Mouse (Mus musculus) embryo, embryonic 11.5 days (tissue): ENCODE results near the gene Poc1a.

Experiments
- DNase-seq: peaks from one replicate; pipeline ENCODE4 v3.0.0-alpha.2; 2012; ENCODE audit warnings: low read depth, low spot score

Gene Poc1a

GRCm38 (mm10) chr9:106338462-106339172, 57.8 kb downstream of the Poc1a start:
- no peak for DNase-seq

- no peak for DNase-seq
These were observed 58.3 kb downstream of the Poc1a start for GRCm38 (mm10) chr9:106339173-106339558.

GRCm38 (mm10) chr9:106339730-106340129, 58.9 kb downstream of the Poc1a start:
- DNase-seq = no peak

- DNase-seq = no peak
These were observed 59.8 kb downstream of the Poc1a start for GRCm38 (mm10) chr9:106340501-106341312.

- no peak for DNase-seq
These were observed 60.4 kb downstream of the Poc1a start for GRCm38 (mm10) chr9:106341313-106341686.

GRCm38 (mm10) chr9:106342573-106342972, 61.7 kb downstream of the Poc1a start:
- DNase-seq = no peak

- no peak for DNase-seq
These were observed 64.3 kb downstream of the Poc1a start for GRCm38 (mm10) chr9:106345167-106345566.

- no peak for DNase-seq
These were observed 64.8 kb downstream of the Poc1a start for GRCm38 (mm10) chr9:106345630-106346029.

- DNase-seq = no peak
These were observed 67.4 kb downstream of the Poc1a start for GRCm38 (mm10) chr9:106348281-106348680.

- no peak for DNase-seq
These were observed 68.2 kb downstream of the Poc1a start for GRCm38 (mm10) chr9:106349075-106349474.

GRCm38 (mm10) chr9:106351178-106351577, 70.3 kb downstream of the Poc1a start:
- DNase-seq = no peak

- no peak for DNase-seq
These were observed 72.9 kb downstream of the Poc1a start for GRCm38 (mm10) chr9:106353779-106354178.

- DNase-seq = no peak
These were observed 73.9 kb downstream of the Poc1a start for GRCm38 (mm10) chr9:106354810-106355209.

- DNase-seq = no peak
These were observed 74.5 kb downstream of the Poc1a start for GRCm38 (mm10) chr9:106355217-106355974.

GRCm38 (mm10) chr9:106355975-106356286, 75.1 kb downstream of the Poc1a start:
- no peak for DNase-seq

- DNase-seq = peak; percentile 63
These were observed 75.5 kb downstream of the Poc1a start for GRCm38 (mm10) chr9:106356323-106356844.

- no peak for DNase-seq
These were observed 76.3 kb downstream of the Poc1a start for GRCm38 (mm10) chr9:106357167-106357566.

- no peak for DNase-seq
These were observed 78.4 kb downstream of the Poc1a start for GRCm38 (mm10) chr9:106359297-106359696.

- no peak for DNase-seq
These were observed 80.3 kb downstream of the Poc1a start for GRCm38 (mm10) chr9:106361140-106361539.

GRCm38 (mm10) chr9:106365333-106365732, 84.5 kb downstream of the Poc1a start:
- no peak for DNase-seq

GRCm38 (mm10) chr9:106366188-106366587, 85.3 kb downstream of the Poc1a start:
- no peak for DNase-seq

- no peak for DNase-seq
These were observed 86.1 kb downstream of the Poc1a start for GRCm38 (mm10) chr9:106367001-106367400.
